Mouse (Mus musculus) spleen, adult 2 months (tissue): ENCODE results near the gene Slc35d3. TPM values are rescaled to one million over a fixed set of nuclear protein-coding genes. Genes with fewer than 3 reads are reported as not detected.
A peak's percentile ranks its signal among the peaks of the same experiment; 100 is the strongest.

Experiments used
- DNase-seq, 2 experiments: peaks; one replicate each; pipeline versions ENCODE4 v3.0.0 to v3.0.0-alpha.2; 2012 to 2021; ENCODE audit warnings: low spot score in 2 of 2, low read depth in 1 of 2
- H3K27ac ChIP-seq: fragments of 200-500 bp; 2 replicates; pipeline ENCODE4 v1.5.1; 2012; ENCODE audit warnings: low read length, inconsistent platforms; ENCODE audit not compliant: insufficient read depth
- H3K27me3 ChIP-seq: fragments of 200-500 bp; 2 replicates; pipeline ENCODE4 v1.6.1; 2012; ENCODE audit warnings: mild to moderate bottlenecking, moderate library complexity, low read length, inconsistent platforms; ENCODE audit not compliant: control insufficient read depth, insufficient read depth
- H3K36me3 ChIP-seq: fragments of 200-500 bp; 2 replicates; pipeline ENCODE4 v1.6.1; 2012; ENCODE audit warnings: mild to moderate bottlenecking, low read length, inconsistent platforms; ENCODE audit not compliant: control insufficient read depth, insufficient read depth
- H3K4me1 ChIP-seq: fragments of 200-500 bp; 2 replicates; pipeline ENCODE4 v1.6.1; 2011; ENCODE audit warnings: inconsistent platforms; ENCODE audit not compliant: control insufficient read depth, insufficient read depth, insufficient read length
- H3K4me3 ChIP-seq: fragments of 200-500 bp; 2 replicates; pipeline ENCODE4 v1.5.1; 2011; ENCODE audit warnings: mild to moderate bottlenecking, inconsistent platforms; ENCODE audit not compliant: insufficient read depth, insufficient read length; ENCODE audit errors: extremely low read depth
- CTCF ChIP-seq: fragments of 200-500 bp; IDR thresholded peaks from 2 replicates; pipeline ENCODE4 v1.5.1; 2011; ENCODE audit warnings: mild to moderate bottlenecking, inconsistent platforms; ENCODE audit not compliant: insufficient read depth, insufficient read length, insufficient replicate concordance; ENCODE audit errors: extremely low read depth
- POLR2A ChIP-seq: fragments of 200-500 bp; IDR thresholded peaks from 2 replicates; pipeline ENCODE4 v1.6.1; 2011; ENCODE audit warnings: low read depth, low read length, inconsistent platforms
- WGBS: fragments of 180-500 bp; shearing (Covaris S2); methylation state at CpG from one replicate; pipeline ENCODE4 v1.1.7; 2018; 5-methylcytosine and 5-hydroxymethylcytosine counted together
- polyA plus RNA-seq: library from polyadenylated mRNA; depleted of rRNA; stranded (reverse); fragments of >200 nt; gene quantifications from 2 replicates; pipeline ENCODE4 v1.2.3, GENCODE M21; 2012

Slc35d3 gene
- polyA plus RNA-seq, 1 experiment: 2.8 TPM

DNA sequence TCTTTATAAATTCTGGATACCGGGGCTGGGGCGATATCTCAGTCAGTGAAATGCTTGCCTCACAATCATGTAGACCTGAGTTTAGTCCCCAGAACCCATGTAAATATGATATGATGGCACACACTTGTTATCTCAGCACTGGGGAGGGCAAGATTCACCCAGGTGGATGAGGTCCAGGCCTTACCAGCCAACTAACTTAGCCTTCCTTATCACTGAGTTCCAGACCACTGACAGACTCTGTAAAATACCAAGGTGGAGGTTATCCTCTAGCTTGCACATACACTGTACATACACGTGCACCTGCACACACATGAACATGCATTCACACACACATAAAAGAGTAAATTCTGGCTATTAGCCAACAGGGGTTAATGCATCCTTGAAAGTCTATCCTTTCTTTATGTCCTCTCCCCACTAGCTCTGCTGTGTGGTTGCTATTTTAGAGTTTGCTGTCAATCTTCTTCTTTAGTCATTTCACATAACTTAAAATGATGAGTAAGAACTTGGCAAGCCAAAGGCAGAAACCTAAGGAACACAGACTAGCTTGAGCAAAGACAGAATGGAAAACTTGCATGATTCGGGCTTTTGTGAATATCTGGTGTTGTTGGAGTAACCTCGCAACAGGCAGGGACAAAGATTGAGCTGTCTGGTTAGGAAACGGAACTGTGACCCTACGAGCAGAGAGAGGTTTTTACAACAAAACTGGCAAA, 4.5 kb upstream of the Slc35d3 start:
- WGBS: 90% methylated on average over 7 of the region's 7 CpGs
- Histone ChIP-seq H3K4me3 (no peak overlapping the region), H3K27ac (no peak overlapping the region), H3K4me1 (peaks cover 6% of the 10 kb centered on the region), H3K27me3 (peaks cover 10% of the 10 kb centered on the region), H3K36me3 (no peaks in the 10 kb centered on the region)
- TF ChIP-seq CTCF: no peak
- TF ChIP-seq POLR2A: no peak
- no peak for DNase-seq

DNA sequence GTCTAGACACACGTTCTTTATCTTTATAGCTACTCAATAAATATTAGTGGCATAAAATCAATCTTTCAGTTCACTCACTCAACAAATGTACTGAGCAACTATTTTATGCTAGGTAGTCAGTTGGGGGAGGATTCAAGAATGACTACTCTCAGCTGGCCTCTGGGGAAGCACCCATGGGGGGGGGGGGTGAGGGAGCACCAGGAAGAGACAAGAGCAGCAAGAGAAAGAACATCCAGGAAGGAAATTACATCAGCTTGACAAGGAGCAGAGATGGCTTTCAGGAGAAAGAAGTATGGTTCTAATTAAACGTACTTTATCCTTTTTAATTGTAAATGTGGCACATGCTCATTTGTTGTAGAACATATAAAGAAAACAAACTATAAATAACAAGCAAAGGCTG, 2.4 kb upstream of the Slc35d3 start:
- Histone ChIP-seq H3K27me3 (peaks cover 23% of the 10 kb centered on the region), H3K27ac (no peak overlapping the region), H3K36me3 (no peaks in the 10 kb centered on the region), H3K4me3 (no peak overlapping the region), H3K4me1 (peaks cover 16% of the 10 kb centered on the region)
- TF ChIP-seq CTCF (no peak), POLR2A (no peak)
- DNase-seq: no peak
- 49% methylated on average over 2 of the region's 2 CpGs for WGBS

DNA sequence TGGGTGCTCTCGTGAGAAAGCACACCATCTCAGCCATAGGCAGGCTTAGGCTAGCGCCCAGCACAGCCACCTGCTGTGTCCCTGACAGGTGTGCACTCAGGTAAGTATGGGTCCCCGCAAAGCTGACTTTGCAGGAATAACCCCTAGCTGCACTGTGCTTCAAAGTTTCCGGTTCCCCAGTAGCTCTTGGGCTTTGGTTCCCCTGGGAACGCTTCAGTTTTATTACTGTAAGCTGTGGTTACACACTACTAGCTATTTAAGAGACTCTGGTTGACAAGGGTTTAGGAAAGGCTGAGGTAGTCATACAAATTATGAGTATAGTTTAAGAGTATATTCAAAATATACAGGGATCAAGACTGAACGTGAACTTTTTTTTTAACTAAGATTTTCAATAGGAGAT, 1.5 kb upstream of the Slc35d3 start:
- peaks cover 16% of the 10 kb centered on the region for H3K4me1 ChIP-seq
- 25% methylated on average over 6 of the region's 6 CpGs for WGBS
- H3K36me3 ChIP-seq: no peaks in the 10 kb centered on the region
- no peak overlapping the region for H3K4me3 ChIP-seq
- DNase-seq: no peak
- H3K27ac ChIP-seq: no peak overlapping the region
- H3K27me3 ChIP-seq: peaks cover 23% of the 10 kb centered on the region
- no peak for TF ChIP-seq POLR2A
- TF ChIP-seq CTCF: no peak

DNA sequence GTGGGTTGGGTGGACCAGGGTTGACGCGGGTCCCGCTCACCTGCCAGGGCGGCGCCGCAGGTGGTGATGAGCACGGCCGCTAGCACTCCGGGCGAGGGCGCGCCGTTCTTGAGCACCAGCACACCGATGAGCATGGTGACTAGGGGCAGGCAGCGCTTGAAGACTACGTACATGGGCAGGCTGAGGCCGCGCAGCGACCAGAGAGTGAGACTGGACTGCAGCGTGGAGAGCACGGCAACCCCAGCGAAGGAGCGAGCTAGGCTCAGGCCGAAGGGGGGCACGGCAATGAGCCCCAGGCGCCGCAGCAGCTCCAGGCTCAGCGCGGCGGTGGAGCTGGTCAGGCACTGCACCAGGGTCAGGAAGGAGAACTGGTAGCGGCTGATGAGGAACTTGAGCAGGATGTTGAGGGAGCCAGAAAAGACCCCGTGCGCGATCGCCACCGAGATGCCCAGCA, 688 bp downstream of the Slc35d3 start:
- Histone ChIP-seq H3K4me3 (peak overlapping the region; percentile 55; the same call in 1 of the 2 replicates), H3K4me1 (peaks cover 16% of the 10 kb centered on the region), H3K36me3 (no peaks in the 10 kb centered on the region), H3K27me3 (peaks cover 23% of the 10 kb centered on the region), H3K27ac (no peak overlapping the region)
- DNase-seq: no peak
- TF ChIP-seq CTCF (no peak), POLR2A (no peak)
- WGBS: 1% methylated on average over 36 of the region's 36 CpGs

DNA sequence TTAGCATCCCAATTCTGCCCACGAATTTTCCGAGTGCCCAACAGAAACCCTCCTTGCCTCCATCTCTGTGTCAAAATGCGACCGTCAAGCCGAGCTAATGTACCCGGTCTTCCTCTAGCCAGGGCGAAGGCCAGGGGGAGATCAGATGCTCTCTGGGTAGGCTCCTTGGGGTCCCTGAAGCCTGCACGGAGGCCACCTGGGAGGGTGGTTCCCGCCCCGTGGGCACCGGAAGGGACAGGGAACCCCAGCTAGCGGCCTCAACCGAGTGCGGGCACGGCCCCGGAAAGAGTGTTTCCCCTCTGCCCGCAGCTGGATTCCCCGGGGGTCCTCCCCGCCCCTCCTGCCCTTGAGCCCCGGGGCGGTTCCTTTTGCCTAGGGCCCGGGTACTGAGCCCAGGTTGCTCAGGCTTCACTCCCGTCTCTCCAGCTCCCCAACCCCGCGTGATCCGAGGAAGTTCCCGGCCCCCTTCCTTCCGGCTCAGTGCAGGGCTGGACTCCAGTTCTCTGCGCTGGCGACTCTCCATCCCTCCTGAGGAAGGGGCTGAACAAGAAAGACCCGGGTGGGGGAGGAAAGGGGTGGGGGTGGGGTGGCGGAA, 1.4 kb downstream of the Slc35d3 start:
- DNase-seq: no peak
- peak overlapping the region; percentile 10; the same call in 1 of the 2 replicates for H3K4me3 ChIP-seq
- peaks cover 16% of the 10 kb centered on the region for H3K4me1 ChIP-seq
- TF ChIP-seq CTCF: no peak
- TF ChIP-seq POLR2A: no peak
- 2% methylated on average over 32 of the region's 32 CpGs for WGBS
- H3K36me3 ChIP-seq: no peaks in the 10 kb centered on the region
- peaks cover 23% of the 10 kb centered on the region for H3K27me3 ChIP-seq
- H3K27ac ChIP-seq: no peak overlapping the region

DNA sequence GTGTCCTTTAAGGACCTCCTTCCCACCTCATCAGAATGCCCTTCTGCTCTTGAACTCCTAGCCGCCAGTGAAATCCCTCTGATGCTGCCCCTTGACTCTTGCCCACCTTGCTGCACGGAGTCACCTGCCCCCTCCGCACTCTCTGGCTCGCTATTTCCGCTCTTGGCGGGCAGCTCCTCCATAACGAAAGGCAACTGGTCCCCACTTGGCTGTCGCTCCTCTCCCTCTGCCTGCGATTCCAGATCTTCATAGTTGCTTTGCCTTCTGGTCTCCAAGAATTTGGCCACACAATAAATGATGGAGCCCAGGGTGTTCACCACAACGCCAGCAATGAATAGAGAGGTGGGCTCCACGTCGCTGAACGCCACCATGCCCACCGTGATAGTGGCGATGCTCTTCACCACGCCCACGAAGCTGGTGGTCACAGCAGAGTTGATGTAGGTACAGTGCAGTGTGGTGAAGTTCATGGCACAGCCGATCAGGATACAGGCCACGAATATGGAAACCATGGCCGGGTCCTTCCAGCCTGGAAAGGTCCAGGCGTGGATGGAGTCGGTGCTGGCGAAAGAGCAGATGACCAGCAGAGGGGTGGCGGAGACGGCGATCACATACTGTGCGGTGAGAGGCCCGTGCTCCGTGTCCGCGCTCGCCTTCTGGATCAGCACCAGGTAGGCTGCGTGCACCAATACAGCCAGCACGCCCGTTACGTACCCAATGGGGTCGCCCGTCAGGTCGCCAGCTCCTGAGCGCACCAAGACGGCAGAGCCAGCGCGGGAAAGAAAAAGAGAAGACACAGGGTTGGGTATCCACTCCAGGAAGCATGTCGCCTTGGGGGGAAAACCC, 2.1 kb downstream of the Slc35d3 start:
- H3K4me3 ChIP-seq: 0 out of 2 replicates have a peak overlapping the region, but pooled peaks have one; percentile 10
- TF ChIP-seq CTCF (no peak), POLR2A (no peak)
- H3K4me1 ChIP-seq: peaks cover 16% of the 10 kb centered on the region
- DNase-seq: no peak
- H3K27ac ChIP-seq: no peak overlapping the region
- peaks cover 23% of the 10 kb centered on the region for H3K27me3 ChIP-seq
- H3K36me3 ChIP-seq: no peaks in the 10 kb centered on the region
- 30% methylated on average over 44 of the region's 44 CpGs for WGBS
